Mouse (Mus musculus): ENCODE measurements around the gene Plcl2.

- TF ChIP-seq CTCF (IDR thresholded peaks at IDR 0.05): no peak
- TF ChIP-seq EP300 (IDR thresholded peaks at IDR 0.05): no peak
Observed at GRCm38 (mm10) chr17:50657321-50657720, 148.1 kb downstream of the Plcl2 start.
